Mouse (Mus musculus): ENCODE measurements around the gene L1td1. TPM values are rescaled to one million over a fixed set of nuclear protein-coding genes. Genes with fewer than 3 reads are reported as not detected.

Gene L1td1
- polyA plus RNA-seq, 1 experiment = 0.59 TPM

- no peaks in the 10 kb centered on the region for H3K36me3 ChIP-seq (ENCODE audit: control insufficient read depth, insufficient read depth, low read length)
- no peak overlapping the region for H3K4me3 ChIP-seq (ENCODE audit: control insufficient read depth, low read depth, low read length)
- no peak overlapping the region for H3K27ac ChIP-seq (ENCODE audit: control insufficient read depth, insufficient read depth, low read depth, low read length)
- H3K27me3 ChIP-seq (ENCODE audit: control insufficient read depth, insufficient read depth, low read length) = no peaks in the 10 kb centered on the region
- TF ChIP-seq POLR2A (IDR thresholded peaks at IDR 0.05; ENCODE audit: control insufficient read depth, low read depth, low read length) (no peak), CTCF (IDR thresholded peaks at IDR 0.05; ENCODE audit: control insufficient read depth, insufficient read depth, insufficient replicate concordance, low read depth, low read length) (no peak)
- no peaks in the 10 kb centered on the region for H3K4me1 ChIP-seq (ENCODE audit: control insufficient read depth, insufficient read depth, low read length)
Observed at GRCm38 (mm10) chr4:98739753-98740152, 13.2 kb downstream of the L1td1 start.

GRCm38 (mm10) chr4:98743209-98743905 lies 16.8 kb downstream of the L1td1 start:
- Histone ChIP-seq H3K27me3 (ENCODE audit: control insufficient read depth, insufficient read depth, low read length) (no peaks in the 10 kb centered on the region), H3K4me3 (ENCODE audit: control insufficient read depth, low read depth, low read length) (no peak overlapping the region), H3K36me3 (ENCODE audit: control insufficient read depth, insufficient read depth, low read length) (no peaks in the 10 kb centered on the region), H3K27ac (ENCODE audit: control insufficient read depth, insufficient read depth, low read depth, low read length) (no peak overlapping the region), H3K4me1 (ENCODE audit: control insufficient read depth, insufficient read depth, low read length) (no peaks in the 10 kb centered on the region)
- TF ChIP-seq CTCF (IDR thresholded peaks at IDR 0.05; ENCODE audit: control insufficient read depth, insufficient read depth, insufficient replicate concordance, low read depth, low read length) (no peak), POLR2A (IDR thresholded peaks at IDR 0.05; ENCODE audit: control insufficient read depth, low read depth, low read length) (no peak)

GRCm38 (mm10) chr4:98743906-98744210 lies 17.3 kb downstream of the L1td1 start:
- H3K27me3 ChIP-seq (ENCODE audit: control insufficient read depth, insufficient read depth, low read length) = no peaks in the 10 kb centered on the region
- H3K4me1 ChIP-seq (ENCODE audit: control insufficient read depth, insufficient read depth, low read length) = no peaks in the 10 kb centered on the region
- H3K4me3 ChIP-seq (ENCODE audit: control insufficient read depth, low read depth, low read length) = no peak overlapping the region
- no peaks in the 10 kb centered on the region for H3K36me3 ChIP-seq (ENCODE audit: control insufficient read depth, insufficient read depth, low read length)
- no peak for TF ChIP-seq CTCF (IDR thresholded peaks at IDR 0.05; ENCODE audit: control insufficient read depth, insufficient read depth, insufficient replicate concordance, low read depth, low read length)
- no peak for TF ChIP-seq POLR2A (IDR thresholded peaks at IDR 0.05; ENCODE audit: control insufficient read depth, low read depth, low read length)
- no peak overlapping the region for H3K27ac ChIP-seq (ENCODE audit: control insufficient read depth, insufficient read depth, low read depth, low read length)

- TF ChIP-seq POLR2A (IDR thresholded peaks at IDR 0.05; ENCODE audit: control insufficient read depth, low read depth, low read length) = no peak
- TF ChIP-seq CTCF (IDR thresholded peaks at IDR 0.05; ENCODE audit: control insufficient read depth, insufficient read depth, insufficient replicate concordance, low read depth, low read length) = no peak
- H3K27ac ChIP-seq (ENCODE audit: control insufficient read depth, insufficient read depth, low read depth, low read length) = no peak overlapping the region
- H3K36me3 ChIP-seq (ENCODE audit: control insufficient read depth, insufficient read depth, low read length) = no peaks in the 10 kb centered on the region
- no peaks in the 10 kb centered on the region for H3K4me1 ChIP-seq (ENCODE audit: control insufficient read depth, insufficient read depth, low read length)
- H3K27me3 ChIP-seq (ENCODE audit: control insufficient read depth, insufficient read depth, low read length) = no peaks in the 10 kb centered on the region
- H3K4me3 ChIP-seq (ENCODE audit: control insufficient read depth, low read depth, low read length) = no peak overlapping the region
Observed at GRCm38 (mm10) chr4:98754456-98754855, 27.9 kb downstream of the L1td1 start.

- no peak overlapping the region for H3K27ac ChIP-seq (ENCODE audit: control insufficient read depth, insufficient read depth, low read depth, low read length)
- no peaks in the 10 kb centered on the region for H3K4me1 ChIP-seq (ENCODE audit: control insufficient read depth, insufficient read depth, low read length)
- no peak for TF ChIP-seq CTCF (IDR thresholded peaks at IDR 0.05; ENCODE audit: control insufficient read depth, insufficient read depth, insufficient replicate concordance, low read depth, low read length)
- no peaks in the 10 kb centered on the region for H3K27me3 ChIP-seq (ENCODE audit: control insufficient read depth, insufficient read depth, low read length)
- H3K4me3 ChIP-seq (ENCODE audit: control insufficient read depth, low read depth, low read length) = no peak overlapping the region
- H3K36me3 ChIP-seq (ENCODE audit: control insufficient read depth, insufficient read depth, low read length) = no peaks in the 10 kb centered on the region
Observed at GRCm38 (mm10) chr4:98756141-98756540, 29.6 kb downstream of the L1td1 start.

GRCm38 (mm10) chr4:98758012-98758821 lies 31.7 kb downstream of the L1td1 start:
- TF ChIP-seq POLR2A (IDR thresholded peaks at IDR 0.05; ENCODE audit: control insufficient read depth, low read depth, low read length) = no peak
- TF ChIP-seq CTCF (IDR thresholded peaks at IDR 0.05; ENCODE audit: control insufficient read depth, insufficient read depth, insufficient replicate concordance, low read depth, low read length) = no peak
- H3K36me3 ChIP-seq (ENCODE audit: control insufficient read depth, insufficient read depth, low read length) = no peaks in the 10 kb centered on the region

GRCm38 (mm10) chr4:98758872-98759518 lies 32.5 kb downstream of the L1td1 start:
- no peak for TF ChIP-seq POLR2A (IDR thresholded peaks at IDR 0.05; ENCODE audit: control insufficient read depth, low read depth, low read length)
- TF ChIP-seq CTCF (IDR thresholded peaks at IDR 0.05; ENCODE audit: control insufficient read depth, insufficient read depth, insufficient replicate concordance, low read depth, low read length) = no peak
- Histone ChIP-seq H3K27me3 (ENCODE audit: control insufficient read depth, insufficient read depth, low read length) (no peaks in the 10 kb centered on the region), H3K4me3 (ENCODE audit: control insufficient read depth, low read depth, low read length) (no peak overlapping the region), H3K4me1 (ENCODE audit: control insufficient read depth, insufficient read depth, low read length) (no peaks in the 10 kb centered on the region), H3K27ac (ENCODE audit: control insufficient read depth, insufficient read depth, low read depth, low read length) (no peak overlapping the region), H3K36me3 (ENCODE audit: control insufficient read depth, insufficient read depth, low read length) (no peaks in the 10 kb centered on the region)

More at GRCm38 (mm10) chr4:98758012-98758821, 31.7 kb downstream of the L1td1 start:
- no peaks in the 10 kb centered on the region for H3K27me3 ChIP-seq (ENCODE audit: control insufficient read depth, insufficient read depth, low read length)
- no peaks in the 10 kb centered on the region for H3K4me1 ChIP-seq (ENCODE audit: control insufficient read depth, insufficient read depth, low read length)
- H3K27ac ChIP-seq (ENCODE audit: control insufficient read depth, insufficient read depth, low read depth, low read length) = no peak overlapping the region
- no peak overlapping the region for H3K4me3 ChIP-seq (ENCODE audit: control insufficient read depth, low read depth, low read length)

All from testis, adult 2 months (tissue).